Mouse (Mus musculus): ENCODE data around the gene Ptprd.

Ptprd gene

DNA sequence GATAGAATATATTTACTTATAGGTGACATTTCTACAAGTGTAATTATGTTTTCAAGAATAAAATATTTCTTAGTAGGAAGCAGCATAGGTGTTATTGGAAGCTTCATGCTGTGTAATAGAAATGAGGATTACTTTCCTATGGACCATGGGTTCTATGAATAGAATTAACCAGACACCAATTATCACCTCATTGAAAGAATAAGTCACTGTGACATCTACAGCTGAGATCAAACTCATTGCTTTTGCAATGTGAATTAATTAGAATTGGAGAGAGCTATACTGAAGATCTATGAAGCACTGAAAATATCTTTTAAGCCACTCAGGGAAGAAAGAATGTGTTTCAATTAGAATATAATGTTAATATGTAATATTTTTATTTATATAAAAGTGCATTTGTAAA is 1539.1 kb downstream of the Ptprd start:
- DNase-seq (ENCODE audit: extremely low spot score, low read depth, low spot score): no peak

DNA sequence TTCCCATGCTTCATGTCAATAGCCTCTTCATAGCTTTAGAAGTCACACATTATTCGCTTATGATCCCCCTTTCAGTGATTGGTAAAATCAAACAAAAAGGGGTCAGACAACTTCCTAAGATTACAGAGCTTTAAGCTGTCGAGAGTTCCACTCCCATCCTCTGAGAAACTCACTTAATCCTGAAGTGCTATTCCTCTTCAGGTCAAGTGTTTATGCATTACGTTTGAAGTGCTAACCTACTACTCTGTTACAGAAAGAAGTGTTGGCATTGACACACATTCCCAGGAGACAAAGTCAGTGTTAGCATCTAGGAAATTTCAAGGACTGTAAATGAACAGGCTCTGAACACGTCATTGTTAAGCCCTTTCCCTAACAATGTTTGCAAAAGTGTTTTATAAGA is 1550.0 kb downstream of the Ptprd start:
- no peak for DNase-seq (ENCODE audit: extremely low spot score, low read depth, low spot score)

DNA sequence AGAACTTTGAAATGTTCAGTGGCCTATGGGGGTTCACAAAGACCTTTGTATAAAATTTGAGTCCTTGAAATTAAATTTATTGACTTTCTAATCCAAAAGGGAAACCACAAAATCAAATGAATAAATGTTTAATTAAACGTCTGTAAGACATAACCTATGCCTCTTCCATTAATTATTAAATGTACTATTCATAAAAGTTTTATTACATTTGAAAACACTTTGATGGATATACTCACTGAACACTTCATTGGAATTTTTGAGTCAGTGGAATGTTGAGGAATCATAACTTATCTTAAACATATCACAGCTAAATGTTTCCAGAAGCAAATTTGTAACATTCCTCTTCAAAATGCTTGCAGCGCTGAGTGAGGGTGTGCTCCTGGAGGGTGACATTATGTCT is 1551.6 kb downstream of the Ptprd start:
- DNase-seq (ENCODE audit: extremely low spot score, low read depth, low spot score): no peak

- no peak for DNase-seq (ENCODE audit: extremely low spot score, low read depth, low spot score)
These were observed 1555.0 kb downstream of the Ptprd start for GRCm38 (mm10) chr4:76656734-76657133.

GRCm38 (mm10) chr4:76652971-76653370 is 1558.8 kb downstream of the Ptprd start:
- no peak for DNase-seq (ENCODE audit: extremely low spot score, low read depth, low spot score)

GRCm38 (mm10) chr4:76621740-76622139 is 1590.0 kb downstream of the Ptprd start:
- DNase-seq (ENCODE audit: extremely low spot score, low read depth, low spot score): no peak

- DNase-seq (ENCODE audit: extremely low spot score, low read depth, low spot score): no peak
These were observed 1595.1 kb downstream of the Ptprd start for GRCm38 (mm10) chr4:76616614-76617013.

- no peak for DNase-seq (ENCODE audit: extremely low spot score, low read depth, low spot score)
These were observed 1603.5 kb downstream of the Ptprd start for GRCm38 (mm10) chr4:76608246-76608645.

DNA sequence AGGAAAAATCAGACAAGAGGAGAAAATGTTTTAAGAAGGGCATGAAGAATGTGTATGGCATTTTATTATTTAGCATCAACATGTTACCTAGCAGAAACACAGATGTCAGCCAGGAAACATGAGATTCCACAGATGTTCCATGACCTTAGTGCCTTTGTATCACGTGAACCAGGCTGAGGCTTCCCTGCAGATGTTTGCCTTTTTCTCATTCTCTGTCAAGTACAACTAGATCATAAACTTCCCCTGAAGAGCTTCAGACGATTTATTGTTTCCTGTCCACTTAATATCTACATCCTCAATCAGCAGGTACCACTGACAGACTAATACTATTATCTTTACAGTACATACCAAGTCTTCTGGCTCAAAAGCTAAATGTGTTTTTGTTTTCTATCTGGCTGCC is 1605.0 kb downstream of the Ptprd start:
- DNase-seq (ENCODE audit: extremely low spot score, low read depth, low spot score): peak; percentile 18

DNA sequence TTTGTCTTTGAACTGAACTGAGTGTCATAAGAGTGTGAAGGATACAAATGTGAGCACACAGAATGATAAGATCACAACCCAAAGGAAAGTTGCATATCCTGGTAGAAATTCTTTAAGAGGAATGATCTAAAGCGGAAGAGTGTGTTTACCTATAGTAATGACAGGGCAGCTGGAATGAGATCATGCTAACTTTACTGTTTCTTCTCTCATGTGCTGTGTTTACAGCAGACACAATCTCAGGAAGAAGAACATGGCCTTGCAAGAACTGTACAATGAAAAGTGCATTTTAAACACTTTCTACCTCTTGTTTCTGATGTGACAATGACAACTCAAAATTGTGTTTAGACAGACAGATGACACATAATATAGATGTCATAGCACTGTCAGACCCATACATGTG is 1621.0 kb downstream of the Ptprd start:
- no peak for DNase-seq (ENCODE audit: extremely low spot score, low read depth, low spot score)

DNA sequence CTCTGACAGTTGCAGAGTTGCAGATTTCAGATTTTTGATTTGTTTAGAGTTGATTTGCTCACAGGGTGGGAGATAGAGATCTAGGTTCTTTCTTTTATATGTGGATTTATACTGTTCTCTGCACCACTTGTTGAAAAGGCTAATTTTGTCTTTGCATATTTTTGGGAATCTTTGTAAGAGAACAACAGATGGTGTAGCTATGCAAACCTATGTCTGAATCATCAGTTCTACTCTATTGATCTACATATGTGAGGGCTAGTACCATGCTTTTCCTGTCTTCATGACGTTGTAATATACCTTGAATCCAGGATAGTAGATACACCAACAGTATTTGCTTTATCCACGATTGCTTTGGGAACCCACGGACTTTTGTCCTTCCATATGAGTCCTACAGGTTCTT is 1628.7 kb downstream of the Ptprd start:
- no peak for DNase-seq (ENCODE audit: extremely low spot score, low read depth, low spot score)

DNA sequence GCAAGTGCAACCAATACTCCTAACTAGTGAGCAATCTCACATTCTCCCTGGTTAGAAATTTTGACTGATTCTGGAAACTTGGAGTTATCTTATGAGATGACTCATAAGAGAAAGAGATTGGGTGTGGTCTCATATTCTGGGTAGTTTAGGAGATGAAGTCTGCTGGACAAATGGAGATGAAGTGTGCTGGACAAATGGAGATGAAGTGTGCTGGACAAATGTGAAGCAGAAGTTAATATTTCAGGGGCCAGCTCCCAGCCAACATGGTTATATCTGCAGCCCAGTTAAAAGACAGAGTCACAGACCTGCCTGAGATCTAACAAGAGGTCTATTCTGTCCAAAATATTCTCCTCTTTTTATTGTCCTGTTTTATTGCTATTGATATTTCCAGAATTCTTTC is 1645.8 kb downstream of the Ptprd start:
- no peak for DNase-seq (ENCODE audit: extremely low spot score, low read depth, low spot score)

- DNase-seq (ENCODE audit: extremely low spot score, low read depth, low spot score): no peak
These were observed 1670.0 kb downstream of the Ptprd start for GRCm38 (mm10) chr4:76541769-76542168.

- DNase-seq (ENCODE audit: extremely low spot score, low read depth, low spot score): no peak
These were observed 1678.8 kb downstream of the Ptprd start for GRCm38 (mm10) chr4:76532926-76533325.

GRCm38 (mm10) chr4:76525281-76525680 is 1686.5 kb downstream of the Ptprd start:
- no peak for DNase-seq (ENCODE audit: extremely low spot score, low read depth, low spot score)

GRCm38 (mm10) chr4:76503279-76503601 is 1708.5 kb downstream of the Ptprd start:
- peak; percentile 16 for DNase-seq (ENCODE audit: extremely low spot score, low read depth, low spot score)

DNA sequence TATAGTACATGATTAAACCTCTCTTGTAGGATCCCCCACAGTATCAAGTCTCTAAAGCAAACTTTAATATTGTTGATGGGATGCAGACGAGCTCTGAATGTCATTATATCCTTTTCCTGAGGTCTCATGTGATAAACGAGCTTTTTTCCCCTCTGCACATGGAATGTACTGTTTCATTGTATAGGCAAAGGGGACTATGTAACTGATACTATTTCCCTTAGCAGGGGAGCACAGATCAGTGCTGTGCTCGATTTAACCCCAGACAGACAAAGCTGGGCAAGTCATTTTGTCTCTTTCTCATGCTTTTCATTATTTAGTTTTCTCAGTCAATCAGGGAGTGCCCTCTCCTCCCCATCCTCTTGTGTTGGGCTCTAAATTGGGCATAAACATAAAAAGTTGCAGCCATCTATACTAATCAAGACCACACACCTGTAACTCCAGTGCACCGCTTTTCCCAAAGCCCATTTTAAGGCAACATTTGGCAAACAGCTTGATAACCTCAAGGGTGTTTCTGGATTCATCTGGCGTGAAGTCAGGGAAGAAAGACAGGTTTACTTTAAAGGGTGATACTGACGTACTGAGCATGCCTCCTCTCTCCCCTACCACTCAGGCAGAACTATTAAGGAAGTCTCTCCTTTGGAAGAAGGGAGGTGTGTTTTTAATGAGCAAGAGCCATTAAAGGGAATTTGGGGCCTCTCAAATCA is 1709.0 kb downstream of the Ptprd start:
- no peak for DNase-seq (ENCODE audit: extremely low spot score, low read depth, low spot score)

DNA sequence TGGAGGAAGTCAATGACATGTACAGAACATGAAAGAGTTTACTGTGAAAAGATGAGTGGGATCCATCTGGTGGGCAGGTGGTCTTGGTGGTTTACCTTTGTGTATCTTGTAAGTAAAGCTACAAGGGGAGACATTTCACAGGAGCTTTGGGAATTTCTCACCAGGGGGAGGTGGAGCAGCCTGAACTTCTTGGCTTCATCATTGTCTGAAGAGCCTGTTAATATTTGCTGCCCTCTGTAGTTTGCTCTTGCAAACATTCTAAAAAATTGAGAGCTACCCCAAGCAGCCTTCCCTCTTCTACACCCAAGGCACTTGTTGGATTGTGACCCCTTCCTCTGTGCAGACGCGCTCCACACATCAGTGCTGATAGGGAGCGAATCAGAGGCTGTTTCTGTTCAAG is 1725.9 kb downstream of the Ptprd start:
- no peak for DNase-seq (ENCODE audit: extremely low spot score, low read depth, low spot score)

DNA sequence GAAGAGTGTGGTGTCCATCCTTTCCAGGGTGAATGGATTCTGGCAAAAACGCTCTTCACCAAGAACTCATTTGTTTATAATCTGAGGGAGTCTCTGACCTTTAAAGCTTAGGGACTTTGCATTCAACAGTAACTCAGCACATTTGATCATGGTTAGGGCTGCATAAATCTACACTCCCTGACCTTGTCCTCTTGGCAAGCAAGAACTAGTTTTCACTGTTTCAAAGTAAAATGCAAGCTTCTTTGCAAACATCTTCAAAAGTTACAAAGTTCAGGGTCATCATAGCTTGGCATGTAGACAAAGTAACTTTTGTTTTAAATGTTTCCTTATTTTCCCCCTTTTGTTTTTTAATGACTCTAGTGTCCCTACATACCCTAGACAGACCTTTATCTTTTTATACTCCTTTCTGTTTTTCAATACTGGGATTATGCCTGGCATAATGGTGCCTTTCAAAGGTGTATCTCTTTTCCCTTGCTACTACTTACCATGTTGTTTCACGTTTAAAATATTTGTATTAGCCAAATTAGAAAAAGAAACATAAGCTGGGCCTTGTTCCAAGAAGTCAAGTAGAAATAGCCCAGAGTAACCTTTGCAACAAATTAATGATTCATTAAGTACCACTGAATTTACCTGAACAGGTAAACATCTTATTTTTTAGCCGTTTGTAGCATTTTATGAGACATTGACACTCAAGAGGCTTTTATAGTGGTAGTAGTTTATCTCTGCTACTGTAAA is 1743.2 kb downstream of the Ptprd start:
- no peak for DNase-seq (ENCODE audit: extremely low spot score, low read depth, low spot score)

- DNase-seq (ENCODE audit: extremely low spot score, low read depth, low spot score): no peak
These were observed 1747.1 kb downstream of the Ptprd start for GRCm38 (mm10) chr4:76464682-76465081.

DNA sequence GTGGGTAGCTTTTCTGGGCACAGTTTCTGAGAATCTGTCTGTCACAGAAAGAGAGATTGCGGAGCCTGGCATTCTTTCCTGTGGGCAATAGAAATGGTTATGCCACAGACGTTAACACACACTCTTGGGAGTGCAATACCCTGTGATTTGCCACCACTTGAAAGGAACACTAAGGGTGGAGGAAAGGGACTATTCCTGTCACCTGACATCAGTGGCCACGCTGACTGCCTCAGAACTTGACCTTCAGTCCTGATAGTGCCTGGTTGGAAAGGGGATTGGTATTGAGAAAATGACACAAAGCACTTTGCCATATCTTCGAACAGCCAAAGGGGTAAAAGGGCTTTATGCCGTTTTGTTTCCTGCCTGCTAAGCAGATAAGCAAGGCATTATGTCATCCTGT is 1750.4 kb downstream of the Ptprd start:
- DNase-seq (ENCODE audit: extremely low spot score, low read depth, low spot score): no peak

DNA sequence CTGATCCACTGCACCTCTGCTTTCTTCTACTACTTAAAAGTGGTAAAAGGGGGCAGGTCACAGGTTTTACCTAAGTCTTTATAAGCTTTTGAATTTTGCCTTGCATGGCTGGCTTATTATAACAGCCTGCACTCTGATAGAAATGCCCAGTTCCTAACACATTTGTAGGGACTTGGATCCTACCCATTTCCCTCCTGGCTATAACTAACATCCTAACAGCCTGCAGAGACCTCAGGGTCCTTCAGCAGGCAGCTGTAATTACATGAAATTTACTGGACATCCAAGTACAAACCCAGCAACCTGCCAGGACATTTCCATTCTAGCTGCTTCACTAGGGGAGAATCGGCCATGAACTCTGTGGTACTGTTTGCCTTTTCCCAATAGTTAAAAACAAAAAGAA is 1751.2 kb downstream of the Ptprd start:
- no peak for DNase-seq (ENCODE audit: extremely low spot score, low read depth, low spot score)

DNA sequence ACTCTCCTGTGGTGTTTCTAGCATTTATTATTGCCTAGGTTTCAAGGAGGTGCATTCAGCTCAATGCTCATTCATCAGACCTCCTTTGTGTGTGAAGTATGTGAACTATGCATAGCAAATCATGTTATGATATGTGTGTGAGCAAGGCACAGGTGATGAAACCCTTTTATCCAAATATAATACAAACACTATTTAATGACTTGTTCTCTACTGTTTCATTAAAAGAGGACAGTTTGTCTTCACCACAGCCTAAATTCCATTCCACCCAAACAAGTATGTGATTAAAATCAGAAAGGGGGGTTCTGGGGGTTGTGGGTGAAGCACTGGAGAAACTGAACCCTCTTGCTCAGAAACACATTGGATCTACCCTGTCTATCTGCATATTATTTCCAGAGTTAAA is 1752.1 kb downstream of the Ptprd start:
- no peak for DNase-seq (ENCODE audit: extremely low spot score, low read depth, low spot score)
